Mouse (Mus musculus): ENCODE measurements at regions not wholly inside any gene's neighbourhood (a gene's known extent, or its start where the extent isn't known, plus 50 kb on each side); places are given as distances from the start of the nearest gene placed in this dataset.
"Not testable (repeated sequence)": the region's sequence is repeated elsewhere in the genome, so short reads cannot be mapped to it uniquely, and the experiment has no call there.

- not testable (repeated sequence) for H3K9me3 ChIP-seq; H3K4me3 ChIP-seq; H3K36me3 ChIP-seq; H3K4me1 ChIP-seq; H3K9ac ChIP-seq; H3K27me3 ChIP-seq; H3K27ac ChIP-seq; ATAC-seq (ENCODE audit: borderline replicate concordance, extremely low read depth, low FRiP score, low TSS enrichment); H3K4me2 ChIP-seq
- WGBS, result 46% methylated on average over 1 of the region's 1 CpGs
Measured at GRCm38 (mm10) chr14:53776717-53777116, 477.2 kb downstream of the Dad1 start.

- not testable (repeated sequence) for H3K9me3 ChIP-seq; H3K9ac ChIP-seq; H3K4me3 ChIP-seq; H3K27me3 ChIP-seq; ATAC-seq (ENCODE audit: borderline replicate concordance, extremely low read depth, low FRiP score, low TSS enrichment); H3K27ac ChIP-seq; H3K36me3 ChIP-seq; H3K4me1 ChIP-seq; H3K4me2 ChIP-seq
- 55% methylated on average over 6 of the region's 6 CpGs for WGBS
Measured at GRCm38 (mm10) chr14:53766501-53766900, 487.4 kb downstream of the Dad1 start.

GRCm38 (mm10) chr14:53765918-53766317 is 488.0 kb downstream of the Dad1 start:
- H3K9ac ChIP-seq; H3K4me3 ChIP-seq; H3K9me3 ChIP-seq; ATAC-seq (ENCODE audit: borderline replicate concordance, extremely low read depth, low FRiP score, low TSS enrichment); H3K27ac ChIP-seq; H3K27me3 ChIP-seq; H3K4me1 ChIP-seq; H3K4me2 ChIP-seq; H3K36me3 ChIP-seq: not testable (repeated sequence)
- 85% methylated on average over 1 of the region's 1 CpGs for WGBS

GRCm38 (mm10) chr14:53760578-53760977 is 493.3 kb downstream of the Dad1 start:
- not testable (repeated sequence) for ATAC-seq (ENCODE audit: borderline replicate concordance, extremely low read depth, low FRiP score, low TSS enrichment); H3K36me3 ChIP-seq; H3K27ac ChIP-seq; H3K9me3 ChIP-seq; H3K4me2 ChIP-seq; H3K4me3 ChIP-seq; H3K9ac ChIP-seq; H3K27me3 ChIP-seq; H3K4me1 ChIP-seq
- WGBS, result 58% methylated on average over 2 of the region's 2 CpGs

- WGBS, result 60% methylated on average over 4 of the region's 4 CpGs
- not testable (repeated sequence) for ATAC-seq (ENCODE audit: borderline replicate concordance, extremely low read depth, low FRiP score, low TSS enrichment); H3K4me1 ChIP-seq; H3K27me3 ChIP-seq; H3K27ac ChIP-seq; H3K9me3 ChIP-seq; H3K36me3 ChIP-seq; H3K4me2 ChIP-seq; H3K4me3 ChIP-seq; H3K9ac ChIP-seq
Measured at GRCm38 (mm10) chr14:53757782-53758181, 496.1 kb downstream of the Dad1 start.

- H3K4me2 ChIP-seq; H3K27me3 ChIP-seq; H3K9ac ChIP-seq; H3K27ac ChIP-seq; H3K4me3 ChIP-seq; ATAC-seq (ENCODE audit: borderline replicate concordance, extremely low read depth, low FRiP score, low TSS enrichment); H3K36me3 ChIP-seq; H3K4me1 ChIP-seq; H3K9me3 ChIP-seq: not testable (repeated sequence)
- WGBS, result no CpG with 5 or more reads among the region's 1 CpGs
Measured at GRCm38 (mm10) chr14:53757095-53757494, 496.8 kb downstream of the Dad1 start.

- Histone ChIP-seq H3K9ac (no peak overlapping the region), H3K27me3 (no peaks in the 10 kb centered on the region), H3K36me3 (no peaks in the 10 kb centered on the region), H3K9me3 (no peaks in the 10 kb centered on the region), H3K4me1 (no peaks in the 10 kb centered on the region), H3K4me2 (no peak overlapping the region), H3K4me3 (no peak overlapping the region), H3K27ac (no peak overlapping the region)
- no peak for ATAC-seq (ENCODE audit: borderline replicate concordance, extremely low read depth, low FRiP score, low TSS enrichment)
- 45% methylated on average over 4 of the region's 4 CpGs for WGBS
Measured at GRCm38 (mm10) chr14:53750703-53751441, 503.0 kb downstream of the Dad1 start.

- WGBS, result 81% methylated on average over 3 of the region's 3 CpGs
- not testable (repeated sequence) for H3K4me2 ChIP-seq; H3K9ac ChIP-seq; ATAC-seq (ENCODE audit: borderline replicate concordance, extremely low read depth, low FRiP score, low TSS enrichment); H3K36me3 ChIP-seq; H3K4me1 ChIP-seq; H3K4me3 ChIP-seq; H3K27ac ChIP-seq; H3K9me3 ChIP-seq; H3K27me3 ChIP-seq
Measured at GRCm38 (mm10) chr14:53743552-53743951, 510.4 kb downstream of the Dad1 start.

GRCm38 (mm10) chr14:53742864-53743263 is 511.0 kb downstream of the Dad1 start:
- not testable (repeated sequence) for H3K4me3 ChIP-seq; H3K9ac ChIP-seq; H3K36me3 ChIP-seq; H3K4me1 ChIP-seq; H3K4me2 ChIP-seq; H3K27ac ChIP-seq; H3K9me3 ChIP-seq; H3K27me3 ChIP-seq; ATAC-seq (ENCODE audit: borderline replicate concordance, extremely low read depth, low FRiP score, low TSS enrichment)
- 56% methylated on average over 2 of the region's 2 CpGs for WGBS

- H3K9me3 ChIP-seq; H3K4me1 ChIP-seq; H3K4me3 ChIP-seq; H3K4me2 ChIP-seq; H3K27ac ChIP-seq; H3K36me3 ChIP-seq; H3K9ac ChIP-seq; H3K27me3 ChIP-seq; ATAC-seq (ENCODE audit: borderline replicate concordance, extremely low read depth, low FRiP score, low TSS enrichment): not testable (repeated sequence)
- 34% methylated on average over 4 of the region's 4 CpGs for WGBS
Measured at GRCm38 (mm10) chr14:53741246-53741645, 512.7 kb downstream of the Dad1 start.

- H3K4me3 ChIP-seq; H3K9me3 ChIP-seq; ATAC-seq (ENCODE audit: borderline replicate concordance, extremely low read depth, low FRiP score, low TSS enrichment); H3K36me3 ChIP-seq; H3K4me2 ChIP-seq; H3K9ac ChIP-seq; H3K27ac ChIP-seq; H3K27me3 ChIP-seq; H3K4me1 ChIP-seq: not testable (repeated sequence)
- WGBS, result 33% methylated on average over 4 of the region's 4 CpGs
Measured at GRCm38 (mm10) chr14:53737962-53738361, 515.9 kb downstream of the Dad1 start.

GRCm38 (mm10) chr14:53736274-53736673 is 517.6 kb downstream of the Dad1 start:
- not testable (repeated sequence) for H3K4me2 ChIP-seq; H3K9me3 ChIP-seq; H3K4me3 ChIP-seq; H3K9ac ChIP-seq; H3K27ac ChIP-seq; H3K4me1 ChIP-seq; H3K36me3 ChIP-seq; ATAC-seq (ENCODE audit: borderline replicate concordance, extremely low read depth, low FRiP score, low TSS enrichment); H3K27me3 ChIP-seq
- WGBS, result 37% methylated on average over 4 of the region's 4 CpGs

- not testable (repeated sequence) for H3K27ac ChIP-seq; H3K9me3 ChIP-seq; H3K4me3 ChIP-seq; H3K9ac ChIP-seq; ATAC-seq (ENCODE audit: borderline replicate concordance, extremely low read depth, low FRiP score, low TSS enrichment); H3K4me2 ChIP-seq; H3K36me3 ChIP-seq; H3K27me3 ChIP-seq; H3K4me1 ChIP-seq
- no CpG with 5 or more reads among the region's 4 CpGs for WGBS
Measured at GRCm38 (mm10) chr14:53731600-53731999, 522.3 kb downstream of the Dad1 start.

All from lung, embryonic 15.5 days (tissue).